Mouse (Mus musculus): ENCODE measurements around the gene Zfp600. TPM values are rescaled to one million over a fixed set of nuclear protein-coding genes. Genes with fewer than 3 reads are reported as not detected.
"Not testable (repeated sequence)": the region's sequence is repeated elsewhere in the genome, so short reads cannot be mapped to it uniquely, and the experiment has no call there.

The Zfp600 gene
- polyA plus RNA-seq (2012; ENCODE audit: insufficient read depth, low replicate concordance): not detected in 2 replicates

DNA sequence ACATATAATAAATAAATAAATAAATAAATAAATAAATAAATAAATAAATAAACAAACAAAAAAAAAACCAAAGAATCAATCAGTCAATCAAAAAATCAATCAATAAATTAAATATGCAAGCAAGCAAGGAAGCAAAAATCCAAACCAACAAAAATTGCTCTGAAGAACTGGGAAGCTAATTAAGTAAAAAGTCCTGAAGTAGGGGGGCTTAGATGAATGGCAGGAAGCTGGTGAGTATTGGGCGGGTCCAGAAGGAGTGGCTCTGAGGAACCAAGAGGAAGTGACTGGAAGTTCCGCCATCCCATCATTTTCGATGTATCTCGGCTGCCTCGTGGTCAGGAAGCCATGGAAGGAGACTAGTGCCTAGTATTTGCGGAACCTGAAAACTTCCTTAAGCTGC lies at the start of gene Zfp600:
TSS of gene Zfp600 (plus strand) at position 301 of the 400 bp plus-strand sequence.
- not testable (repeated sequence) for H3K27me3 ChIP-seq (replicated peaks); H3K4me3 ChIP-seq (replicated peaks); H3K4me1 ChIP-seq; H3K9me3 ChIP-seq; H3K36me3 ChIP-seq (replicated peaks; ENCODE audit: low read length)

DNA sequence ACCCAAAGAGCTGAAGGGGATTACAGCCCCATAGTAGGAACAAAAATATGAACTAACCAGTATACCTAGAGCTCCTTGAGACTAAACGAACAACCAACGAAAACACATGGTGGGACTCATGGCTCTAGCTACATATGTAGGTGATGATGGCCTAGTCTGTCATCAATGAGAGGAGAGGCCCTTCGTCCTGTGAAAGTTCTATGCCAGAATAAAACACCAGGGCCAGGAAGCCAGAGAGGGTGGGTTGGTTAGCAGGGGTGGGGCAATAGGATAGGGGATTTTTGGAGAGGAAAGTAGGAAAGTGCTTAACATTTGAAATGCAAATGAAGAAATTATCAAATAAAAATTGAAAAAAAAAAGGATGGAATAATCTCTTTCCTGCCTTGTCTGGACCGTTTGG lies 6.3 kb downstream of the Zfp600 start:
- H3K9me3 ChIP-seq; H3K27me3 ChIP-seq (replicated peaks); H3K36me3 ChIP-seq (replicated peaks; ENCODE audit: low read length); H3K4me3 ChIP-seq (replicated peaks); H3K4me1 ChIP-seq: not testable (repeated sequence)

DNA sequence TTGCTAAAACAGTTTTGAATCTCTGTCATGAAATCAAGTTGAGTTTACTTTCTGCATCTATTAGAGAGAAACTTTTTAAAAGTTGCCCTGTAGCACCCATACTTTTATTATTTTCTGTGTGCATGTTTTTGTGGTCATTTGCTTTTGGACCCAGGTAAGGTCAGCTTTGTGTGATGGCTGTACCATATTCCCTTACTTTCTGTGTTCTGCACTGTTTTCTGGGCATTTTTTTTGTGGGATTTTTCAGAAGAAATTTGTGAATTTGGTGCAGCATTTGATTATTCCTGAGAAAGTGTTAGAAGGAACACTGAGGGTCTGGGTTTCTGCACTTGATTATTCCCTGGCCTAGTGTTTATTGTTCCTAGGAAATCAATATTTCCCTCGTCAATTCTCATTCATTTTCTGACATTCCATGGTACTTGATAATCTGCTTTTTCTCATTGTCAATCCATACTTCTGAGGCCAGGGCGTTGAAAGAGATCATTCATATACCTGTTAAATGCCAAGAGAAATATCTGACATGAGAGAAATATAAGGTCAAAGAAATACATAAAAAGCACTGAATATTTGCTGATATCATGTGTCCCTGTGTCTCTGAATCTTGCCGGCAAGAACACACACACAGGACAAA lies 10.7 kb downstream of the Zfp600 start:
- H3K36me3 ChIP-seq (replicated peaks; ENCODE audit: low read length); H3K9me3 ChIP-seq; H3K4me1 ChIP-seq: not testable (repeated sequence)

DNA sequence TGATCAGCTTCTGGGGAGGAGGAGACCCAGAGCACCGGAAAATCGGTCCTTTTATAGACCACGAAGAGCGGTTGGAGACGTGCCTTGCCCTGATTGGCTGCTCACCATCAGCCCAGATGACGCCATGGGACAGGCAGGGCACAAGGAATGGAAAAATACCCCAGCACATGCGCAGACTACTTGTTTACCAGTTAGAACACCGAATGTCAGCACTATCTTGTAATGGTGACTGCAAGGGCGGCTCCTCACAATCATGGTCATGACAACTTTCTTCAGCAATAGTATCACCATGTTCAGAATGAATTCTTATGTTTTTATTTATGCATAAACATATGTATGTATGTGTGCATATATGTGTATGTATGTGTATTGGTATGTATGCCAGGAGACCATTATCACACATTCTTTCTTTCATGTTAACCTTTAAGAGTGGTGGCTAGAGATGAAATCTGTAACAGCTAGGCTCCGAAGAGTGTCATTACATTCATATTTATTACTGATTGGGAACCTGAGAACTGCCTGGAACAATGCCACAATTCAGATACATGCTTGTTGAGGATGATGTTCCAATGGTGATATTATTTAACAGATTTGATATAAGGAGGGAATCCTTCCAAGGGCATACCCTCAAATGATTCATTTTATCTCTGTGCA lies 11.4 kb downstream of the Zfp600 start:
- not testable (repeated sequence) for H3K27me3 ChIP-seq (replicated peaks); H3K36me3 ChIP-seq (replicated peaks; ENCODE audit: low read length); H3K4me3 ChIP-seq (replicated peaks); H3K4me1 ChIP-seq; H3K9me3 ChIP-seq

More for the DNA sequence above, 10.7 kb downstream of the Zfp600 start:
- H3K4me3 ChIP-seq (replicated peaks); H3K27me3 ChIP-seq (replicated peaks): not testable (repeated sequence)

DNA sequence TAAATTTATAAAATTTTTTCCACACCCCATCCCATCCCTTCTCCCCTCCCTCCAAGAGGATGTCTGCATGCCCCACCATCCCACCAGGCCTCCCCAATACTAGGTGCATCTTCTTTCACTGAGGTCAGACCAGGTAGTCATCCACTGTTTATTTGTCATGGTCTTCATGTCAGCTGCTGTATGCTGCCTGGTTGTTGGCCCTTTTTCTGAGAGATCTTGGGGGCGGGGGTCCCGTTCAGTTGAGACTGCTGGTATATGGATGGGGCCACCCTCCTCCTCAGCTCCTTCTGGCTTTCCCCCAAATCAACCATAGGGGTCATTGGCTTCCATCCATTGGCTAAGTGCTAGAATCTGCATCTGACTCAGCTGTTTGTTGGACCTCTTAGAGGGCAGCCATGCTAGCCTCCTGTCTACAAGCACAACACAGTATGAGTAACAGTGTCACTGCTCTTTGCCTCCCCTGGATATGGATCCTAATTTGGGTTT lies 12.1 kb downstream of the Zfp600 start:
- peaks cover 10% of the 10 kb centered on the region for H3K9me3 ChIP-seq
- not testable (repeated sequence) for H3K4me3 ChIP-seq (replicated peaks); H3K27me3 ChIP-seq (replicated peaks); H3K4me1 ChIP-seq; H3K36me3 ChIP-seq (replicated peaks; ENCODE audit: low read length)

DNA sequence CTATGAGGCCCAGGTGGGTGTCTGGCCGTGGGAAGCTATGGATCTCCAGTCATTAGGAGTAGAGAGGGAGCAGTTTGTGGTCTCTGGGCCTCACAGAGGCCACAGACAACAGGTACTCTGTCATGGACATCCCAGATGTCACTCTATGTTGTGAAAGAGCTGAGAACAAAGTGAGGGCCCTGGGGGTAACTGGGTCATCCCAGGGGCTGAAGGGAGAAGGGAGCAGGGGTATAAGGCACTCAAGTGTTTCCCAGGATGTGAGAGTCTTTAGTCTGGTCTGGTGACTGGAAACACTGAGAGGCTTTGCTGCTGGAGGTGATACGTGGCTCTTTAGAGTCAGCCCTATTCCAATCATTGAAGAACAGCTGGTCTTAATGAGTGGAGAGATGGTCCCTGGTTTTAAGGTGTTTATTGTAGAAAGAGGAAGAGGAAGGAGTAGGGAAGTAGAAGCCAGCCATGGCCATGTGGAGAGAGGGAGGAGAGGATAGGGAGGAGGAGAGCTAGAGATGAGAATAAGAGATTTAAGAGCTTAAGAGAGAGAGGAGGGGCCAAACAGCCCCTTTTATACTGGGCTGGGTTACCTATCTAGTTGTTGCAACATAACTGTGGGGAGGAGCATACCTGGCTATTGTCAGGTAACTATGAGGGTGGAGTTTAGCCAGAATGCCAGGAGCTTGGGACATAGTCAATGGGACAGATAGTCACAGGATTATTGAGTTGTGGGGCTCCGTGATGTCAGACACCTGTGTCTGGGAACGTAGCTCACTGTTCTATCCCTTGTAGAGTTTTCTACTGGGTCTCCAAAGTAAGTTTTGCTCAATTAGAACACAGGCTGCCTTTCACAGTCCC lies 17.0 kb downstream of the Zfp600 start:
- H3K9me3 ChIP-seq; H3K27me3 ChIP-seq (replicated peaks); H3K4me1 ChIP-seq; H3K36me3 ChIP-seq (replicated peaks; ENCODE audit: low read length); H3K4me3 ChIP-seq (replicated peaks): not testable (repeated sequence)

DNA sequence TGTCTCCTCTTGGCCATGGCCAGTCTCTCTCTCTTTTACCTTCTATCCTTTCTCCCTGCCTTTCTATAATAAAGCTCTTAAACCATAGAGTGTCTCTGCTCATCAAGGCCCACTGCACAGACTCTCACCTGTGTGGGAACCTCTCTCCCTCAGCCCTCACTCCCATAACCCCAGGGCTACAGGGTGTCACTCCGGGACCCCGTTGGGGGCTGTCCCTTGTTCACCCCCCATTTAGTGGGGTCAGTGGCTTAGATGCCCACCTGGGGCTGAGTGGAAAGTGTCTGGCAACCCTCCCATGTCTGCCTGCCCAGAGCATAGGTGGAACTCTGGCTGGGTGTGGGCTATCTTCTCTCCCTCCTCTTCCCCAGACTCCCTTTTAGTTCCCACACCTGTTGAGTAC lies 47.7 kb downstream of the Zfp600 start:
- not testable (repeated sequence) for H3K36me3 ChIP-seq (replicated peaks; ENCODE audit: low read length); H3K4me1 ChIP-seq; H3K9me3 ChIP-seq; H3K4me3 ChIP-seq (replicated peaks); H3K27me3 ChIP-seq (replicated peaks)

DNA sequence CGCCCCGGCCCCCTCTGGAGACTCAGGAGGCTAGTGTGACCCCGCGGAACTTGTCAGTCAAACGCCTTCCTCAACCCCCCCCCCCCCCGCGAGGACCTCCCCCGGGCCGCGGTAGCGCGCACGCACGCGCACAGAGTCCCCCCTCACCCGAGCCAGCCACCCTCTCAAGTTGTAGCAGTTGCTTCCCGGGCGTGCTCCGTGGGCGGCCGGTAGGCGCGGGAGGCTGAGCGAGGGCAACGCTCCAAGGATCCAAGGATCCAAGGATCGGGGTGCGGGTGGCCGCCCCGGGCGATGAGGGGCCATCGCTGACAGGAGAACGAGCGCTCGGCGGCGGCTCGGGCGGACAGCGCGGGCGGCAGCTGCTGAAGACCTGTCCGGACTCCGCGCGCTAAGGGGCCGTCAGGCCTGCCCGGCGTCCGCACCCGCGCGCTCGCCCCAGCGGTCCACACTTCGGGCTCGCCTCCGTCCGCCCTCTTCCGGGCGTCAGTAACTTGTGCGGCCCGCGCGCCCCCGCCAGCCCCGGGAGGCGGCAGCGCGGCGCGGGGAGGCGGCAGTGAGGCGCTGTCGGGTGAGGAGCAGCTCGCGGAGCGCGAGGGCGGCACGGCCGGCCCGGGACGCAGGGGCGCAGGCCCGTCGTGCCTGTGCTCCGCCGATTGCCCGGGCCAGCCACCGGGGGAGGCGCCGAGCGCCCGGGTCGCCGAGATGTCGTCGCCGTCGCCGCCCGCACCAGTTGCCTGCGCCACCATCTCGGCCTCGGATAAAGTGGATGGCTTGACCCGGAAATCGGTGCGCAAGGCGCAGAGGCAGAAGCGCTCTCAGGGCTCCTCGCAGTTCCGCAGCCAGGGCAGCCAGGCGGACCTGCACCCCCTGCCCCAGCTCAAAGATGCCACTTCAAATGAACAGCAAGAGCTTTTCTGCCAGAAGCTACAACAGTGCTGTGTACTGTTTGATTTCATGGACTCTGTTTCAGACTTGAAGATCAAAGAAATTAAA lies 82.9 kb downstream of the Zfp600 start:
- H3K4me3 ChIP-seq (replicated peaks); H3K4me1 ChIP-seq; H3K27me3 ChIP-seq (replicated peaks); H3K9me3 ChIP-seq; H3K36me3 ChIP-seq (replicated peaks; ENCODE audit: low read length): not testable (repeated sequence)

DNA sequence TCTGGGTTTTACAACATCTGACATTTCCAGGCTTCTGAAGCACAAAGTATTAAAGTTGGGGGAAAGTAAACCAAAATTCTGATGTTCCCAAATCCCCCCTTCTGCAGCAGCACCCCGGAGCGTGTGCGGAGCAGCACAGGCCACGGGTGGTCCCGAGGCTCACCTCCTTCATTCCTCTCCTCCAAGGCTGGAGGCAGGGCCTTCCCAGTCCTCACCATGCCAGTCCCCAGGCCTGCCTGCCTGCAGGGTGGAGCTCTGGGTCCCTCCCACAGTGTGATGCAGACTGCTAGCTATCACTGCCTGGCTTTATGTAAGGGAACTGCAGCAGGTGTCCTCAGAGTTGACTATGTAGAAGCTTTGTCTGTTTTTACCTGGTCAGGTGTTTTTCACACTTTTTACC lies 85.5 kb downstream of the Zfp600 start:
- not testable (repeated sequence) for H3K27me3 ChIP-seq (replicated peaks); H3K4me3 ChIP-seq (replicated peaks); H3K4me1 ChIP-seq; H3K36me3 ChIP-seq (replicated peaks; ENCODE audit: low read length); H3K9me3 ChIP-seq

Other genes with a start within 250 kb of the Zfp600 start
- gene Zfp987, start 59.5 kb upstream of the Zfp600 start, polyA plus RNA-seq (2012; ENCODE audit: insufficient read depth, low replicate concordance): 0.22 TPM in 1 of 2 replicates, not detected in the other